In genomic region chr12:82105184-82106031, GRCm38 (mm10) we compare ENCODE assay signal across 8 mouse cellular contexts.
DNase-seq lines count a peak whose midpoint lies in the region; ATAC-seq and TF ChIP-seq lines count a peak whose summit lies in the region.

No protein-coding gene starts in this region.

- no peak overlapping the region for H3K4me3 ChIP-seq in forebrain, embryonic 14.5 days (ENCODE audit: low read depth, low read length)
- H3K4me3 ChIP-seq in forebrain, embryonic 12.5 days (replicated peaks) = no peak overlapping the region
- no peak overlapping the region for H3K4me3 ChIP-seq in intestine, embryonic 15.5 days (replicated peaks)

- POLR2A ChIA-PET in Patski (lab: Charles Lee) = no interaction called here

- H3K9me3 ChIP-seq in forebrain, embryonic 14.5 days (replicated peaks; ENCODE audit: control insufficient read depth, low read length) = 0 out of 2 replicates have a peak, but pooled peaks cover 3% of the 10 kb centered on the region
- H3K9me3 ChIP-seq in forebrain, embryonic 12.5 days = no peaks in the 10 kb centered on the region
- H3K9me3 ChIP-seq in intestine, embryonic 15.5 days = no peaks in the 10 kb centered on the region

- peak; percentile 38 for DNase-seq in forebrain, embryonic 14.5 days (ENCODE audit: low spot score)
- peak; percentile 48 for DNase-seq in Patski (ENCODE audit: low read depth, low spot score)
- peak; percentile 62 to 86 for DNase-seq in left cerebral cortex, adult 9 months (ENCODE audit: low spot score in 2 of 2)
- DNase-seq in urinary bladder, adult 18-20 months (ENCODE audit: low spot score in 2 of 2) = no peak
- DNase-seq in spleen, postnatal 36 days (ENCODE audit: low spot score in 2 of 2) = no peak

- H3K36me3 ChIP-seq in forebrain, embryonic 14.5 days (ENCODE audit: control insufficient read depth, insufficient read depth, low read length) = no peaks in the 10 kb centered on the region
- H3K36me3 ChIP-seq in forebrain, embryonic 12.5 days (replicated peaks) = no peaks in the 10 kb centered on the region
- H3K36me3 ChIP-seq in intestine, embryonic 15.5 days = no peaks in the 10 kb centered on the region

- peak overlapping the region; percentile 52; the same call in 1 of the 2 replicates for H3K27ac ChIP-seq in forebrain, embryonic 14.5 days (ENCODE audit: low read depth, low read length)
- H3K27ac ChIP-seq in forebrain, embryonic 12.5 days = no peak overlapping the region
- peak overlapping the region; percentile 66 for H3K27ac ChIP-seq in intestine, embryonic 15.5 days

- H3K4me1 ChIP-seq in forebrain, embryonic 14.5 days (ENCODE audit: control insufficient read depth, insufficient read depth, low read length) = no peaks in the 10 kb centered on the region
- no peaks in the 10 kb centered on the region for H3K4me1 ChIP-seq in forebrain, embryonic 12.5 days
- H3K4me1 ChIP-seq in intestine, embryonic 15.5 days (replicated peaks) = peaks cover 12% of the 10 kb centered on the region; the same call in 1 of the 2 replicates

- no peak for ATAC-seq in forebrain, embryonic 14.5 days
- no peak for ATAC-seq in forebrain, embryonic 12.5 days (ENCODE audit: low FRiP score)
- ATAC-seq in Patski = peak; percentile 37
- ATAC-seq in intestine, embryonic 15.5 days = peak; percentile 49; the same call in 1 of the 2 replicates
- no peak for ATAC-seq in granulocyte monocyte progenitor cell, adult 5-6 weeks (replicated peaks; ENCODE audit: poor library complexity, severe bottlenecking)

- H3K4me2 ChIP-seq in forebrain, embryonic 14.5 days (ENCODE audit: low read length) = no peak overlapping the region
- no peak overlapping the region for H3K4me2 ChIP-seq in forebrain, embryonic 12.5 days
- no peak overlapping the region for H3K4me2 ChIP-seq in intestine, embryonic 15.5 days (replicated peaks)

- no peak for TF ChIP-seq CTCF in Patski (IDR thresholded peaks at IDR 0.05)

- no peaks in the 10 kb centered on the region for H3K27me3 ChIP-seq in forebrain, embryonic 14.5 days (replicated peaks; ENCODE audit: control insufficient read depth, insufficient read depth, low read length)
- no peaks in the 10 kb centered on the region for H3K27me3 ChIP-seq in forebrain, embryonic 12.5 days
- H3K27me3 ChIP-seq in Patski = no peaks in the 10 kb centered on the region
- H3K27me3 ChIP-seq in intestine, embryonic 15.5 days (replicated peaks) = no peaks in the 10 kb centered on the region

- CTCF ChIA-PET in Patski (lab: Charles Lee) = interaction anchor here (0.9 kb wide), 1 partner anchor 10 kb away, joined by 3 read pairs; no protein-coding TSS in a partner anchor

- in situ Hi-C loops in Patski (cut with MboI; ENCODE audit: low pct_unique_long_range_greater_than_20kb) = no loop called here

- H3K9ac ChIP-seq in forebrain, embryonic 14.5 days (ENCODE audit: low read length) = no peak overlapping the region
- no peak overlapping the region for H3K9ac ChIP-seq in forebrain, embryonic 12.5 days
- H3K9ac ChIP-seq in intestine, embryonic 15.5 days = no peak overlapping the region

- WGBS in forebrain, embryonic 14.5 days = 74% methylated on average over 17 of the region's 17 CpGs
- 84% methylated on average over 17 of the region's 17 CpGs for WGBS in forebrain, embryonic 12.5 days
- WGBS in intestine, embryonic 15.5 days = 49% methylated on average over 17 of the region's 17 CpGs

Comparison
In these comparisons a context has a peak if more than half of its experiments do, and no peak if none do; other contexts are left out.
1. ATAC-seq: peak in Patski (single experiment) and intestine, embryonic 15.5 days (single experiment); none in forebrain, embryonic 14.5 days (single experiment), forebrain, embryonic 12.5 days (single experiment) and granulocyte monocyte progenitor cell, adult 5-6 weeks (single experiment).
2. DNase-seq: peak in forebrain, embryonic 14.5 days (single experiment), Patski (single experiment) and left cerebral cortex, adult 9 months (2 of 2); none in urinary bladder, adult 18-20 months (0 of 2) and spleen, postnatal 36 days (0 of 2).